Mouse (Mus musculus) limb, embryonic 11.5 days (tissue): ENCODE data around the gene Nfatc2. TPM values are rescaled to one million over a fixed set of nuclear protein-coding genes. Genes with fewer than 3 reads are reported as not detected.

ENCODE experiments used
- ATAC-seq: fragments of 200-750 bp; cut with Nextera tagmentation; 2 replicates; pipeline ENCODE4 v1.8.0; 2017; ENCODE audit warnings: low read depth; ENCODE audit not compliant: insufficient number of reproducible peaks, low FRiP score, low TSS enrichment
- DNase-seq: peaks from one replicate; pipeline ENCODE4 v3.0.0-alpha.2; 2015; ENCODE audit warnings: low spot score
- H3K27ac ChIP-seq: fragments of 300-500 bp; sonication (generic); replicated peaks from 2 replicates; pipeline ENCODE4 v1.5.1; 2014; ENCODE audit warnings: low read depth, mild to moderate bottlenecking, low read length
- H3K27me3 ChIP-seq: fragments of 300-500 bp; sonication (generic); 2 replicates; pipeline ENCODE4 v1.6.1; 2014; ENCODE audit warnings: mild to moderate bottlenecking, low read length, mixed read lengths; ENCODE audit not compliant: control insufficient read depth, insufficient read depth
- H3K36me3 ChIP-seq: fragments of 300-500 bp; sonication (generic); 2 replicates; pipeline ENCODE4 v1.6.1; 2014; ENCODE audit warnings: mild to moderate bottlenecking, low read length, moderate library complexity, mixed read lengths; ENCODE audit not compliant: control insufficient read depth, insufficient read depth
- H3K4me1 ChIP-seq: fragments of 300-500 bp; sonication (generic); 2 replicates; pipeline ENCODE4 v1.6.1; 2014; ENCODE audit warnings: low read length, mixed read lengths; ENCODE audit not compliant: control insufficient read depth, insufficient read depth
- H3K4me2 ChIP-seq: fragments of 300-500 bp; sonication (generic); 2 replicates; pipeline ENCODE4 v1.6.1; 2014; ENCODE audit warnings: low read depth, mild to moderate bottlenecking, moderate library complexity; ENCODE audit not compliant: severe bottlenecking
- H3K4me3 ChIP-seq: fragments of 300-500 bp; sonication (generic); 2 replicates; pipeline ENCODE4 v1.5.1; 2014; ENCODE audit warnings: low read depth, low read length
- H3K9ac ChIP-seq: fragments of 300-500 bp; sonication (generic); 2 replicates; pipeline ENCODE4 v1.6.1; 2014; ENCODE audit warnings: mild to moderate bottlenecking, low read length
- H3K9me3 ChIP-seq: fragments of 300-500 bp; sonication (generic); 2 replicates; pipeline ENCODE4 v1.6.1; 2016; ENCODE audit warnings: low read length; ENCODE audit not compliant: control insufficient read depth
- WGBS: fragments of 180-500 bp; shearing (Covaris S2); extraction: QIAGEN DNeasy Blood & Tissue Kit; methylation state at CpG from one replicate; pipeline ENCODE4 v1.1.7; 2014; 5-methylcytosine and 5-hydroxymethylcytosine counted together
- polyA plus RNA-seq: library from polyadenylated mRNA; unstranded; fragments of >200 nt; fragmentation: Nextera tagmentation; extraction: Ambion mirVana; gene quantifications from 2 replicates; pipeline ENCODE4 v1.2.1, GENCODE M21; 2014

Nfatc2 gene
- polyA plus RNA-seq, 1 experiment from 2014 or later, result 4.9 TPM

- no peak overlapping the region for H3K9ac ChIP-seq
- H3K4me3 ChIP-seq, result no peak overlapping the region
- no peaks in the 10 kb centered on the region for H3K36me3 ChIP-seq
- no peak overlapping the region for H3K4me2 ChIP-seq
- H3K9me3 ChIP-seq, result no peaks in the 10 kb centered on the region
- H3K4me1 ChIP-seq, result peaks cover 6% of the 10 kb centered on the region; the same call in 1 of the 2 replicates
- DNase-seq, result no peak
- H3K27ac ChIP-seq, result no peak overlapping the region
- no peak for ATAC-seq
- 27% methylated on average over 12 of the region's 12 CpGs for WGBS
- H3K27me3 ChIP-seq, result 0 out of 2 replicates have a peak, but pooled peaks cover 2% of the 10 kb centered on the region
These were observed 38.3 kb downstream of the Nfatc2 start for GRCm38 (mm10) chr2:168563184-168563583.

GRCm38 (mm10) chr2:168557035-168557434 lies 44.4 kb downstream of the Nfatc2 start:
- Histone ChIP-seq H3K4me1 (peaks cover 22% of the 10 kb centered on the region), H3K4me3 (no peak overlapping the region), H3K36me3 (no peaks in the 10 kb centered on the region), H3K27ac (no peak overlapping the region), H3K9me3 (no peaks in the 10 kb centered on the region), H3K4me2 (no peak overlapping the region), H3K9ac (no peak overlapping the region), H3K27me3 (0 out of 2 replicates have a peak, but pooled peaks cover under 1% of the 10 kb centered on the region)
- WGBS, result 43% methylated on average over 8 of the region's 8 CpGs
- DNase-seq (no peak), ATAC-seq (no peak)

- Histone ChIP-seq H3K4me2 (no peak overlapping the region), H3K36me3 (no peaks in the 10 kb centered on the region), H3K27me3 (no peaks in the 10 kb centered on the region), H3K27ac (no peak overlapping the region), H3K9me3 (no peaks in the 10 kb centered on the region), H3K4me1 (peaks cover 25% of the 10 kb centered on the region), H3K9ac (no peak overlapping the region; the same call in 1 of the 2 replicates), H3K4me3 (no peak overlapping the region)
- ATAC-seq, result no peak
- 55% methylated on average over 23 of the region's 23 CpGs for WGBS
- no peak for DNase-seq
These were observed 45.4 kb downstream of the Nfatc2 start for GRCm38 (mm10) chr2:168555897-168556670.

GRCm38 (mm10) chr2:168553541-168553961 lies 47.9 kb downstream of the Nfatc2 start:
- peaks cover 33% of the 10 kb centered on the region for H3K4me1 ChIP-seq
- H3K9me3 ChIP-seq, result no peaks in the 10 kb centered on the region
- no peaks in the 10 kb centered on the region for H3K27me3 ChIP-seq
- ATAC-seq (no peak), DNase-seq (peak; percentile 52)
- no peaks in the 10 kb centered on the region for H3K36me3 ChIP-seq
- H3K9ac ChIP-seq, result peak overlapping the region; percentile 28; the same call in 1 of the 2 replicates
- no peak overlapping the region for H3K4me3 ChIP-seq
- no peak overlapping the region; the same call in 1 of the 2 replicates for H3K4me2 ChIP-seq
- 10% methylated on average over 18 of the region's 18 CpGs for WGBS
- no peak overlapping the region for H3K27ac ChIP-seq

- Histone ChIP-seq H3K4me2 (no peak overlapping the region), H3K27me3 (no peaks in the 10 kb centered on the region)
- 7% methylated on average over 5 of the region's 5 CpGs for WGBS
These were observed 49.1 kb downstream of the Nfatc2 start for GRCm38 (mm10) chr2:168552405-168552804.

GRCm38 (mm10) chr2:168551218-168551617 lies 50.2 kb downstream of the Nfatc2 start:
- Histone ChIP-seq H3K9ac (no peak overlapping the region), H3K27ac (no peak overlapping the region), H3K36me3 (no peaks in the 10 kb centered on the region), H3K4me3 (no peak overlapping the region), H3K4me1 (peaks cover 35% of the 10 kb centered on the region), H3K9me3 (no peaks in the 10 kb centered on the region), H3K27me3 (no peaks in the 10 kb centered on the region), H3K4me2 (no peak overlapping the region)
- WGBS, result 91% methylated on average over 7 of the region's 7 CpGs
- no peak for ATAC-seq
- DNase-seq, result no peak

More at GRCm38 (mm10) chr2:168552405-168552804, 49.1 kb downstream of the Nfatc2 start:
- Histone ChIP-seq H3K36me3 (no peaks in the 10 kb centered on the region), H3K27ac (no peak overlapping the region), H3K4me1 (peaks cover 33% of the 10 kb centered on the region), H3K4me3 (no peak overlapping the region), H3K9ac (no peak overlapping the region), H3K9me3 (no peaks in the 10 kb centered on the region)
- no peak for DNase-seq
- ATAC-seq, result no peak

GRCm38 (mm10) chr2:168549326-168549725 lies 52.1 kb downstream of the Nfatc2 start:
- DNase-seq (no peak), ATAC-seq (no peak)
- H3K27me3 ChIP-seq, result no peaks in the 10 kb centered on the region
- H3K9ac ChIP-seq, result no peak overlapping the region
- no peak overlapping the region for H3K4me3 ChIP-seq
- H3K4me2 ChIP-seq, result no peak overlapping the region
- H3K36me3 ChIP-seq, result no peaks in the 10 kb centered on the region; the same call in 1 of the 2 replicates
- no peak overlapping the region for H3K27ac ChIP-seq
- H3K9me3 ChIP-seq, result no peaks in the 10 kb centered on the region
- H3K4me1 ChIP-seq, result peaks cover 47% of the 10 kb centered on the region
- 70% methylated on average over 12 of the region's 12 CpGs for WGBS

- Histone ChIP-seq H3K9me3 (no peaks in the 10 kb centered on the region), H3K4me2 (no peak overlapping the region), H3K4me1 (peaks cover 42% of the 10 kb centered on the region), H3K9ac (no peak overlapping the region), H3K27me3 (no peaks in the 10 kb centered on the region), H3K27ac (no peak overlapping the region), H3K36me3 (no peaks in the 10 kb centered on the region; the same call in 1 of the 2 replicates), H3K4me3 (no peak overlapping the region)
- WGBS, result 65% methylated on average over 4 of the region's 4 CpGs
- no peak for DNase-seq
- no peak for ATAC-seq
These were observed 53.4 kb downstream of the Nfatc2 start for GRCm38 (mm10) chr2:168548008-168548407.
